Mouse (Mus musculus) spleen, embryonic (tissue): Measurements from ENCODE around the gene Zfp820.
"Not testable (repeated sequence)": the region's sequence is repeated elsewhere in the genome, so short reads cannot be mapped to it uniquely, and the experiment has no call there.

Source experiments
- CTCF ChIA-PET: fragments of 350-600 bp; sonication (Branson Sonifier 250); formaldehyde crosslinking; loops from one replicate; lab custom pipeline; 2022; lab: Charles Lee

Zfp820 gene

DNA sequence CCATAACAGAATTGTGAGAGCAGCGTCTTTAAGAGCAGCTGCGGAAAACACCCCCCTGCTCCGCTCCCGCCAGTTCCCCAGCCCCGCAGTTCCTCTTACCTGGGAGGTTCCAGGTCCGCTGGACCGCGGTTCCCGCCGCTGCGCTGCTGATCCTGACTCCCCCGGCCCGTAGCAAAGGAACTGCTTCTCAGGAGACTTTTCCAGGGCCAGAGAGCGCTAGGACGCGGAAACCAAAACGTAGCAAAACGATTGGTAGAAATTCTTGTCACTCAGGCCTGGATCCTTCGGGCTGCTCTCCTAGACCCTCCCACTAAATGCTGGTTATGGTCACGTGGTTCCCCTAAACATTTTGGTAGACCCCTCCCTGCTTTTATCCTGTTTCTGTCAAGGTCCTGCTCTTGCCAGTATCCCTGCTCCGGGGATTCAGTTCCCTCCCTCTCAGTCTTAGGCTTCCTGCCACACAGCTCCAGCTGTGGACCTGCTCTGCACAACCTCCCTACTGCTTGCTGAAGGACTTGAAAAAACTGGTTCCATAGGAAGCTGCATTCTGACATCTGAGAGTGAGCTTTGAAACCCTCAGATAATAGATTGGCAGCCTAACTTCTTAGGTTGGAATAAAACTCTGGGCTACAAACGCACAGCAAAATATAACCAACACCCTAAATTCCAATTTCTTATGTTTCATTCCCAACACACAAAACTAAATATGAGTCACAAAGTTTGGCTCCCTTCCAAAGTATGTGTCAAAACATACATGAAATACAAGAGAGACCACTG, at the start of gene Zfp820:
Gene Zfp820 (minus strand): TSS at position 228 of the 777 bp plus-strand sequence.
- CTCF ChIA-PET = no interaction called here

DNA sequence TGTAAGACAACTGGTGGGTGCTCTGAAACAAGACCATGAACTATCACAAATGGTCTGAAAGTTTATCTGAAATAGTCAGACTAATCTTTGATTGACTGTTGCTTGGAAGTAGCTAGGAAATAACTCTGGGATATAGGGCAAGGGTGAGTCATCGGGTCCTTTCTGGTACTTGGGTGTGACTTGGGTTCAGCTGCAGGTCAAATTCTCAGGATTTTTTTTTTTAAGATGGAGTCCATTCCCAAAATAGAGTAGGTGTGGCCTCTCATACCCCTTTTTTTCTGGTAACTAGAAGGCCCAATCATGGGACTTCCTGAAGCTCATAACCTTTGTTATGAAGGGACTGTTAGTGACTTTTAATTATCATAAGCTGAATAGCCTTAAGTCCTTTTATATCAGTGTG, 25.7 kb upstream of the Zfp820 start:
- CTCF ChIA-PET = no interaction called here

DNA sequence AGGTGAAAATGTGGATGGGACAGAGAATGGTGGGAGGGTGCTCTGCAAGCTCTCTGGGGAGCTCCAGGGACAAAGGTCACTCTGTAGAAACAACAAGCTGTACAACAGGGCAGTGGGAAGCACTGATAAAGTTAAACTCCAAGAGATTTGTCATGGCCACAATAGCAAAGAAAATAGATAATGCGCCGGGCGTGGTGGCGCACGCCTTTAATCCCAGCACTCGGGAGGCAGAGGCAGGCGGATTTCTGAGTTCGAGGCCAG, 680 bp upstream of the Zfp820 start:
- CTCF ChIA-PET = not testable (repeated sequence)

DNA sequence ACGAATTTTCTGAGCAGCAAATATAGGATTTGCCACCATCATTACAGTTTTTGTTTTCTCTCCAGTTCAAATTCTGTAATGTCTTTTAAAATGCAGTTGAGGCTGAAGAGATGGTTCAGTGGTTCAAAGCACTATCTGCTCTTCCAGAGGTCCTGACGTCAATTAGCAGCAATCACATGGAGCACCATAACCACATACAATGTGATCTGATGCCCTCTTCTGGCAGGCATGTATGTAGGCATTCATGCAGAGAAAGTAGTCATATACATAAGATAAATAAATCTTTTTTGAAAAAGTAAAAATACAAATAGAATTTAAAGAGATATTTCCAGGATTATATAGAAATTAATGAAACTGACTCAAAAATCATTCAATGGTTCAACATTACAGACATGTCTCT, 7.1 kb downstream of the Zfp820 start:
- CTCF ChIA-PET = no interaction called here

DNA sequence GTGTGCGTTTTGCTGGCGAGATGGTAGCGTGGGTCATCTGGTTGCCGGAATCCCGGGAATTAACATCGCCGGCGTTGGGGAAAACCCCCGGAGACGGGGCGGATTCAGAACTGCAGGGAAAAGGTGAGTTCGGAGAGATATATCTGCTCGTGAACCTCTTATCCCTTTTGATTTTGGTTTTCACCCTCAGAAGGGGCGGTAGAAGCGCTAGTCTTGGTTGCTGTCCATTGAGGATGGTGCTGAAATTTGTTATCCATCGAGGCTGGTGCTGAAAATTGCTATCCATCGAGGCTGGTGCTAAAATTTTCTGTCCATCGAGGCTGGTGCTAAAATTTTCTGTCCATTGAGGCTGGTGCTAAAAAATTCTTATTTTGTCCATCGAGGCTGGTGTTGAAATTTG, 44.2 kb downstream of the Zfp820 start:
- CTCF ChIA-PET = not testable (repeated sequence)

DNA sequence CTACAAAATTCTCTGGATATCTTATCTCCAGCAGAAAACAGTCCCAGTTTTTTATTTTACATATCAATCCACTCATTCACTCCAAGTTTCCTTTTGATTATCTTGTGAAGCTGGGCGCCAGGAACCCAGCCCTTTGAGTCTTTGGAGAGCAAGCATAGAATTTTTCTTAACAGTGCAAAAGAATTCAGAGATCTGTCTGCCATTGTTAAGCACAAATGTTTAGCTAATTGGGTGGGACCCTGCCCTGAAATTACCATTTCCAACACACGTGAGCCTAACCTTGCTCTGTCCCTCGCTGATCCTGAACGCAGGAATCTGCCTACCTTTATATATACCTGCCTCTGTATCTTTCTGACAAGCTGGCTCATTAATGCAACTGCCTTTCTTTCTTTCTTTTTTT, 53.3 kb downstream of the Zfp820 start:
- CTCF ChIA-PET = no interaction called here

DNA sequence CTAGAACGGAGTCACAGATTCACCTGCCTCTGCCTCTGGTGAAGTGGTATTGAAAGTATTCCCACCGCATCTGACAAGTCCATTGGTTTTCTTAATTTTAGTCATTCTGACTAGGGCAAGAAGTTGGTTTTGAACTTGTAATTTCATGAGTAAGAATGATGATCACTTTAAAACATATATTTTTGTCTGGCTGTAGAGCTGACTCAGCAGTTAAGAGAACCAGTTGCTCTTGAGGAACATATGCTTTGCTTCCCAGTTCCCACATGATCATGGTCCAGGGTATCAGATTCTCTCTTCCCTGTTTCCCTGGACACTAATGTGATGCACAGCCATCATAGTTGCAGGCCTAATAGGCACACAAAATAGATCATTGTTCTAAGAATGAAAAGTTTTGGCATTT, 75.2 kb downstream of the Zfp820 start:
- CTCF ChIA-PET = no interaction called here
